Mouse (Mus musculus) olfactory bulb, adult 2 months (tissue): ENCODE results near the gene Msto1. TPM values are rescaled to one million over a fixed set of nuclear protein-coding genes. Genes with fewer than 3 reads are reported as not detected.
"Not testable (repeated sequence)": the region's sequence is repeated elsewhere in the genome, so short reads cannot be mapped to it uniquely, and the experiment has no call there.

Experiments
- H3K27ac ChIP-seq: fragments of 200-500 bp; 2 replicates; pipeline ENCODE4 v1.5.1; 2012; ENCODE audit warnings: low read depth, low read length; ENCODE audit not compliant: insufficient read depth
- H3K4me1 ChIP-seq: fragments of 200-500 bp; 2 replicates; pipeline ENCODE4 v1.6.1; 2012; ENCODE audit warnings: low read length; ENCODE audit not compliant: control insufficient read depth, insufficient read depth
- H3K4me3 ChIP-seq: fragments of 200-500 bp; 2 replicates; pipeline ENCODE4 v1.5.1; 2012; ENCODE audit warnings: mild to moderate bottlenecking, low read depth, low read length, moderate library complexity; ENCODE audit not compliant: insufficient read depth
- CTCF ChIP-seq: fragments of 200-500 bp; IDR thresholded peaks from 2 replicates; pipeline ENCODE4 v1.5.1; 2012; ENCODE audit warnings: low read depth, mild to moderate bottlenecking, low read length, moderate library complexity; ENCODE audit not compliant: insufficient read depth
- POLR2A ChIP-seq: fragments of 200-500 bp; IDR thresholded peaks from 2 replicates; pipeline ENCODE4 v1.6.1; 2012; ENCODE audit warnings: mild to moderate bottlenecking, low read depth, low read length, moderate library complexity; ENCODE audit not compliant: insufficient read depth
- WGBS: fragments of 180-500 bp; shearing (Covaris S2); methylation state at CpG from one replicate; pipeline ENCODE4 v1.1.7; 2018; 5-methylcytosine and 5-hydroxymethylcytosine counted together
- polyA plus RNA-seq: library from polyadenylated mRNA; stranded (reverse); fragments of >200 nt; gene quantifications from 2 replicates; pipeline ENCODE4 v1.2.4, GENCODE M21; 2012; ENCODE audit warnings: low replicate concordance; ENCODE audit not compliant: missing spikeins, insufficient read depth, insufficient read length

Gene Msto1
- 208 TPM in 1 of 2 replicates, not detected in the other for polyA plus RNA-seq

GRCm38 (mm10) chr3:88913511-88914383, at the start of gene Msto1:
Gene Msto1, minus strand, starts transcription at chr3:88913999.
- WGBS: under 1% methylated on average over 62 of the region's 62 CpGs
- peak within 1 kb of the TSS; percentile 53 for H3K27ac ChIP-seq
- H3K4me1 ChIP-seq: peaks cover 5% of the 10 kb centered on the region
- H3K4me3 ChIP-seq: peak within 1 kb of the TSS; percentile 59
- peak; percentile 86 for TF ChIP-seq POLR2A
- TF ChIP-seq CTCF: no peak

DNA sequence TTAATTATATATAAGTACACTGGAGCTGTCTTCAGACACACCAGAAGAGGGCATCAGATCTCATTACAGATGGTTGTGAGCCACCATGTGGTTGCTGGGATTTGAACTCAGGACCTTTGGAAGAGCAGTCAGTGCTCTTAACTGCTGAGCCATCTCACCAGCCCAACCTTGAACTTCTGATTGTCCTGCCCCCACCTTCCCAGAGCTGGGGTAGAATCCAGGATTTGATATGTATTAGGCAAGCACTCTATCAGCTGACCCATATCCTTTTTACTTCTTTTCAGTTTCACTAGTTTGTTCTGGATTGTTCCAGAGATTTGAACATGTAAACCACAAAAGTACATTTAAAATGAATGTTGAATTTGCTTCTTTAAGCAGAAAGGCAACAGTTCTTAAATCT, 49.4 kb upstream of the Msto1 start:
- not testable (repeated sequence) for H3K4me3 ChIP-seq, H3K4me1 ChIP-seq

GRCm38 (mm10) chr3:88953736-88954135, 39.9 kb upstream of the Msto1 start:
- TF ChIP-seq POLR2A (no peak), CTCF (no peak)
- Histone ChIP-seq H3K4me1 (peaks cover 4% of the 10 kb centered on the region; the same call in 1 of the 2 replicates), H3K4me3 (no peak overlapping the region), H3K27ac (no peak overlapping the region)

More for the DNA sequence above, 49.4 kb upstream of the Msto1 start:
- H3K27ac ChIP-seq: not testable (repeated sequence)

- WGBS: 62% methylated on average over 4 of the region's 4 CpGs
- TF ChIP-seq POLR2A (no peak), CTCF (no peak)
- Histone ChIP-seq H3K27ac (no peak overlapping the region), H3K4me1 (peaks cover 4% of the 10 kb centered on the region; the same call in 1 of the 2 replicates), H3K4me3 (no peak overlapping the region)
Observed at GRCm38 (mm10) chr3:88953246-88953645, 39.4 kb upstream of the Msto1 start.

- Histone ChIP-seq H3K4me1 (peaks cover 6% of the 10 kb centered on the region; the same call in 1 of the 2 replicates), H3K27ac (peak overlapping the region; percentile 99), H3K4me3 (peak overlapping the region; percentile 76)
- under 1% methylated on average over 5 of the region's 5 CpGs for WGBS
- TF ChIP-seq POLR2A (no peak), CTCF (no peak)
Observed at GRCm38 (mm10) chr3:88951327-88951800, 37.6 kb upstream of the Msto1 start.

GRCm38 (mm10) chr3:88950576-88951326, 37.0 kb upstream of the Msto1 start, which contains the start of the genes Ash1l and Dap3:
Gene Ash1l, plus strand, starts transcription at chr3:88950622.
Gene Dap3, minus strand, starts transcription at chr3:88951181.
- peak within 1 kb of the TSS; percentile 76 for H3K4me3 ChIP-seq
- under 1% methylated on average over 50 of the region's 64 CpGs for WGBS
- TF ChIP-seq POLR2A (peak; percentile 33), CTCF (0 out of 2 replicates have a peak, but pooled peaks have one; percentile 32)
- peak within 1 kb of the TSS; percentile 99 for H3K27ac ChIP-seq
- peaks cover 6% of the 10 kb centered on the region; the same call in 1 of the 2 replicates for H3K4me1 ChIP-seq

GRCm38 (mm10) chr3:88949786-88950575, 36.2 kb upstream of the Msto1 start:
- Histone ChIP-seq H3K27ac (peak overlapping the region; percentile 96), H3K4me1 (peaks cover 6% of the 10 kb centered on the region; the same call in 1 of the 2 replicates), H3K4me3 (peak overlapping the region; percentile 76)
- no peak for TF ChIP-seq CTCF
- TF ChIP-seq POLR2A: peak; percentile 62
- WGBS: 1% methylated on average over 74 of the region's 92 CpGs

DNA sequence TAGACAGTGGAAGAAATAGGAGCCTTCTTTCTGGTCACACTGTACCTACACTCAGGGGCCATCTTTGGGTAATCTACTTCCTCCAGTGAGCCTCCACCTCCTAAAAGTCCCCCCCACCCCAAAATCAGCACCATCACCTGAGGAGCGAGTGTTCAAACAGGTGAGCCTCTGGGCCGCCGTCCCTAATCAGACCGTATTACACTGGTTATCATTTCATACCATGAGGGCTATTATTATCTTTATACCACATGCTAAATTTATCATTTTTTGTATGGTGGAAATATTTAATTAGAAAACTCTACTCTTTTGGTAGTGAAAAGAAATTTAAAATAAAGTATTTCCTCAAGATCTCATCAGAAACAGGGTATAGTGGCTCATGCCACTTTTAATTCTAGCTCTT, 30.3 kb upstream of the Msto1 start:
- Histone ChIP-seq H3K4me3 (no peak overlapping the region), H3K4me1 (peaks cover 2% of the 10 kb centered on the region; the same call in 1 of the 2 replicates), H3K27ac (no peak overlapping the region)
- no peak for TF ChIP-seq CTCF
- no peak for TF ChIP-seq POLR2A
- 94% methylated on average over 4 of the region's 4 CpGs for WGBS
